Mouse (Mus musculus): ENCODE measurements around the gene Shisa2. TPM values are rescaled to one million over a fixed set of nuclear protein-coding genes. Genes with fewer than 3 reads are reported as not detected.

The Shisa2 gene
- 3.0 and 3.6 TPM in 2 replicates for polyA plus RNA-seq (2016; fragmentation: Nextera tagmentation; extraction: Ambion mirVana)

DNA sequence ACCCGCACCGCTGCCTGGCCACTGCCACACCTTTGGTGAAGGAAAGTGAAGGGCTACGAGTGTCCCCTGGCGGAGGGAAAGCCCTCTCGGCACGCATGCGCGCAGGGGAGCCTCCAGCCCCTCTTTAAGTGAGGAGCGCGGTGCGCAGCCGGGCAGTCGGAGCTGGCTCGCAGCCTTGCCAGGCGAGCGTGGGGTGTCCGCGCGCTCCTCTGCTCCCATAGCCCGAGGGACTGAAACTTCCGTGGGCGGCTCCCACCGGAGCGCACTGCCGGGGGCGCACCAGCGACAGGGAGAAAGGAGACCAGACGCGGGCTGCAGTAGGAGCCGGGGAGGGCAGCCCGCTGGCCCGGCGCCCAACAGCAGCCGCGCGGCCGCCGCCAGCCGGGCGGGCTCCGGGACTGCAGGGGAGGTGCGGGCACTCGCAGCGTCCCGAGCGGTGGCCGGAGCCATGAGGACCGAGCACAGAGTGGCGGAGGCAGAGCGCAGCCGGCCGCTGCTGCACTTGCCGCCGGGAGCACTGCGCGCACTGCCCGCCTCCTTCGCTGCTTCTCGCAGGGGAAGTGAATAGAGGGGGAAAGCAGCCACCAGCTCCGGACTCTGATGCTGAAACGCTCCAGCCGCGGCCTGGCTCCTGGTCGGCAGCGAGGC, at the start of gene Shisa2:
Gene Shisa2, plus strand, starts transcription at position 151 of the 648 bp plus-strand sequence.
- peaks cover 47% of the 10 kb centered on the region for H3K27me3 ChIP-seq (replicated peaks)
- peak within 1 kb of the TSS; percentile 67 for H3K4me2 ChIP-seq
- H3K4me3 ChIP-seq = peak within 1 kb of the TSS; percentile 55
- WGBS (ENCODE audit: insufficient replicate concordance) = under 1% methylated on average over 64 of the region's 65 CpGs
- no peaks in the 10 kb centered on the region for H3K9me3 ChIP-seq (replicated peaks)
- H3K4me1 ChIP-seq = no peaks in the 10 kb centered on the region
- no peak within 1 kb of the TSS for H3K27ac ChIP-seq
- no peaks in the 10 kb centered on the region for H3K36me3 ChIP-seq
- peak; percentile 64 for ATAC-seq
- H3K9ac ChIP-seq = peak within 1 kb of the TSS; percentile 38

DNA sequence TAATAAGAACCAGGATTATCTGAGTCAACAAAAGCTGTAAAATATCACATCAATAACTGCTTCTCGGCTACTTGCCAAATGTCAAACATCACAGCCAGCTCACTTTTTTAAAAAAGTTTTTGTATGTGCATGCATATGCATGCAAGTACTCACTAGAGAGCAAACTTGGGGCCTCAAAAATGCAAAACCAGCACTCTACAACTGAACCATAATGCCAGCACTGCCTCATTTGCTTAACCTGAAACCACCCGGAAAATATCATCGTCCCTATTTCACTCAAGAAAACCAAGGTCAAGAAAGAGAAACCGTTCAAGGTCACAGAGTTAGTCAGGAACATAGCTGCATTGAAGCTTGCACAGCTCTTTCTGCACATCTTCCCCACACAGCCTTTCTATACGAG, 48.7 kb upstream of the Shisa2 start:
- 85% methylated on average over 5 of the region's 5 CpGs for WGBS (ENCODE audit: insufficient replicate concordance)
- no peaks in the 10 kb centered on the region for H3K4me1 ChIP-seq
- no peak overlapping the region for H3K4me3 ChIP-seq
- no peaks in the 10 kb centered on the region for H3K27me3 ChIP-seq (replicated peaks)
- H3K36me3 ChIP-seq = peaks cover 45% of the 10 kb centered on the region
- no peak overlapping the region for H3K4me2 ChIP-seq
- no peak for ATAC-seq
- H3K27ac ChIP-seq = no peak overlapping the region
- no peak overlapping the region for H3K9ac ChIP-seq
- H3K9me3 ChIP-seq (replicated peaks) = no peaks in the 10 kb centered on the region

DNA sequence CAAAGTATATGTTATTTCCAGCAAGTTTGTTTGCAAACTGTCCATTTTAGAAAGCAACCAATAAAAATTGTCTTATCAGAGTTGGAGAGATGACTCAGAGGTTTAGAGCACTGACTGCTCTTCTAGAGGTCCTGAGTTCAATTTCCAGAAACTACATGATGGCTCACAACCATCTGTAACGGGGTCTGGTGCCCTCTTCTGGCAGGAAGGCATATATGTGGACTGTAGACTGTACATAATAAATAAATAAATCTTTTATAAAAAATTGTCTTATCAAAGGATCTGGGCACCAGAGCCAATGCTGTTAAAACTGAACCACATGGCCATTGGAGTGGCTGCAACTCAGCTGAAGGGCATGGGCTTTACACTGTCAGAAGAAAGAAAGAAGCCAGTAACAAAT, 34.5 kb upstream of the Shisa2 start:
- Histone ChIP-seq H3K27me3 (replicated peaks) (no peaks in the 10 kb centered on the region), H3K4me1 (no peaks in the 10 kb centered on the region), H3K9ac (no peak overlapping the region), H3K4me2 (no peak overlapping the region), H3K27ac (no peak overlapping the region), H3K4me3 (no peak overlapping the region), H3K36me3 (peaks cover 76% of the 10 kb centered on the region), H3K9me3 (replicated peaks) (no peaks in the 10 kb centered on the region)
- 80% methylated on average over 1 of the region's 1 CpGs for WGBS (ENCODE audit: insufficient replicate concordance)
- no peak for ATAC-seq

DNA sequence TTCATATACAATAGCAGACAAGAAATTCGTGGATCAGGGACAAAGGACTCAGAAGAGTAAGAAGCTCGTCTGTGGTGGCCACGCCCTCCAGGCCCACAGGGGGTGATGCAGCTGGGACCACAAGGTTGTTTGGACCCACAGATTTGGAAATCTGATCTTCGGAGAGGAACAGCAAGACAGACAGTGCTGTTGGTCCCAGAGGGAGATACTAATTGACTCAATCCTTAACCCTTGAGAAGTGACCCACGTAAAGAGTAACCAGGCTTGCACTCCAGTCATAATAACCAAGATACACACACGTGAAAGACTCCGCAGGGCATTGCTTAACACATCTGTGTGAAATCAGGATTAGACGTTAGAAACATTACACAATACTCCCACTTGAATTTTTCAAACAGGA, 33.2 kb upstream of the Shisa2 start:
- H3K36me3 ChIP-seq = peaks cover 66% of the 10 kb centered on the region
- no peak overlapping the region for H3K27ac ChIP-seq
- peaks cover 5% of the 10 kb centered on the region for H3K4me1 ChIP-seq
- H3K9me3 ChIP-seq (replicated peaks) = no peaks in the 10 kb centered on the region
- no peak overlapping the region for H3K9ac ChIP-seq
- 71% methylated on average over 8 of the region's 8 CpGs for WGBS (ENCODE audit: insufficient replicate concordance)
- no peaks in the 10 kb centered on the region for H3K27me3 ChIP-seq (replicated peaks)
- no peak overlapping the region for H3K4me3 ChIP-seq
- H3K4me2 ChIP-seq = no peak overlapping the region
- ATAC-seq = no peak

DNA sequence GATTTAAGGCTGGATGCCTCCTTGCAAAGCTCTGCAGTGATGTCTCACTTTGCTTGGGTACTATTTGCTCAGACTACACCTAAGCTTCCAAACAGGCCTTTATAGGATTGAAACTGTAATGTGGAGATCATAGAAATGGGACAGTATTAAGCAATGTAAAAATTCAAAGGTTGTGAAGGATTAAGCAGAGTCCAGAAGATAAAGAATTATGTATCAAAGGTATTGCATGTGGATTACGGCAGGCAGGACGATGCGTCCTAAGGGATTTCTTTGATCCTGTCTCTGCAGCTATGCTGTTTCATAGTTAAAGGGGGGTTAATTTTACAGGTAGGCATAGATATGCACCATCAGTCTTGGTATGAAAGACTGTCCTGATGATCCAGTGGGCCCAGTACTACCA, 32.5 kb upstream of the Shisa2 start:
- H3K9me3 ChIP-seq (replicated peaks) = no peaks in the 10 kb centered on the region

DNA sequence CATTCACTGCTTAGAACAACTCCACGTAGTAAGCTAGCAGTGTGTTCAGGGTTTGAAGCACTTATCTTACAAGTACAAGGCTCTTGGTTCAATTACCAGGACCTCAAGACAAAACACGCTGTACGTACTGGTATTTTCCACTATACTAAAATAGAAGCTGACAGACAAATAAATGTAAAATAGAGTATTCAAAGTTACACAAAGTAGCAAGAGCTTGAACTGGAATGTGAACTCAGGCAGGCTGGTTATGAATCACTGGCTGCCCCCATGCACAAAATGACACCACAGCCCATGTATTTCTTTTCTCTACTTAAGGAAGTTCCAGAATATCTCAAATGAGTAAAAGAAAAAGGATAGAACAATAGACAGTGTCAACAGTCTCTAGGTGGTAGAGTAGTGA, 30.1 kb upstream of the Shisa2 start:
- no peak overlapping the region for H3K27ac ChIP-seq
- H3K27me3 ChIP-seq (replicated peaks) = no peaks in the 10 kb centered on the region
- H3K4me2 ChIP-seq = no peak overlapping the region
- ATAC-seq = no peak
- 85% methylated on average over 3 of the region's 3 CpGs for whole genome bisulfite sequencing (ENCODE audit: insufficient replicate concordance)
- H3K4me3 ChIP-seq = no peak overlapping the region
- H3K36me3 ChIP-seq = peaks cover 42% of the 10 kb centered on the region
- no peaks in the 10 kb centered on the region for H3K9me3 ChIP-seq (replicated peaks)
- H3K9ac ChIP-seq = no peak overlapping the region
- peaks cover 14% of the 10 kb centered on the region for H3K4me1 ChIP-seq

More for the DNA sequence above, 32.5 kb upstream of the Shisa2 start:
- Histone ChIP-seq H3K4me1 (peaks cover 9% of the 10 kb centered on the region), H3K4me2 (no peak overlapping the region), H3K4me3 (no peak overlapping the region), H3K36me3 (peaks cover 62% of the 10 kb centered on the region), H3K9ac (no peak overlapping the region), H3K27me3 (replicated peaks) (no peaks in the 10 kb centered on the region), H3K27ac (no peak overlapping the region)
- 92% methylated on average over 3 of the region's 3 CpGs for WGBS (ENCODE audit: insufficient replicate concordance)
- ATAC-seq = no peak

DNA sequence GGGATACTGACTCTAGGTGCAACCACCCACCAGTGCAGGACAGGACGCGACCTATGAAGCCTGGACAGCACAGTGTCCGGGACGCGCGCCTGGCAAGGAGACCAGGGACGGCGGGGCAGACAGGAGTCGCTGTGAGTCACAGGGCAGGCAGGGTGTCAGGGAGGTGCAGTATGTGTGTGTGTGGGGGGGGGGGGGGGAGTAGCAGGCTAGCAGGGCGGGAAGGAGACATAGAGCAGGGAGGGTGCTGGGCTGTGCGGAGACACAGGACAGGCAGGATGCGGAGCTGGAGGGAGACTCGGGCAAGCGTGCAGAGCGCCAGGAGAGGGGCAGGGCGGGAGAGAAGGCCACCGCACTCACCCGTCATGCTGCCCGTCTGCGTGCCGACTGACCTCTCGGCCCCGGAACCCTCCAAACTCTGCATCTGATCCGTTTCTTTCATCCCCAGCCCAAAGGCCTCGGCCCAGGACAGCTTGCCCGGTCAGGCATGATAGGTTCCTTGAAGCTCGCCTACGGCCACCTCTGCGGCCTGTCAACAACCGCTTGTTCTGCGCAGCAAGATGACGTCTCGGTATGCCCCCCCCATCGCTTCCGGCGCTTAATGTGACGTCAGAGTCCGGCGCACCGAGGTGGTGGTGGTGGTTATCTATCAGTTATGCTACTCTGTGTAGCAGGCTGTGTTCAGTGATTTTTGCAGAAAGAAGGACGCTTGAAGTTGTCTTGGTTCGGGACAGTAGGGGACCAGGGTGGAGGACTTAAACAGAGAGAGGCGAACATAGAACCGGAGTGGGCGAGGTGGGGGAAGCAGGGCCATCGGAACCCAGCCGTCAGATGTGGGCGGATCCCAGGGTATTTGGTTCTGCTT, 27.5 kb upstream of the Shisa2 start, which contains the start of gene Cdadc1:
Gene Cdadc1, minus strand, starts transcription at position 562 of the 862 bp plus-strand sequence.
- peak within 1 kb of the TSS; percentile 78 for H3K9ac ChIP-seq
- H3K9me3 ChIP-seq (replicated peaks) = no peaks in the 10 kb centered on the region
- peaks cover 22% of the 10 kb centered on the region; the same call in 1 of the 2 replicates for H3K36me3 ChIP-seq
- H3K4me3 ChIP-seq = peak within 1 kb of the TSS; percentile 93
- peak within 1 kb of the TSS; percentile 89 for H3K4me2 ChIP-seq
- H3K27me3 ChIP-seq (replicated peaks) = peaks cover 2% of the 10 kb centered on the region; the same call in 1 of the 2 replicates
- H3K27ac ChIP-seq = peak within 1 kb of the TSS; percentile 74
- H3K4me1 ChIP-seq = peaks cover 14% of the 10 kb centered on the region
- WGBS (ENCODE audit: insufficient replicate concordance) = under 1% methylated on average over 44 of the region's 48 CpGs
- peak; percentile 94 for ATAC-seq

DNA sequence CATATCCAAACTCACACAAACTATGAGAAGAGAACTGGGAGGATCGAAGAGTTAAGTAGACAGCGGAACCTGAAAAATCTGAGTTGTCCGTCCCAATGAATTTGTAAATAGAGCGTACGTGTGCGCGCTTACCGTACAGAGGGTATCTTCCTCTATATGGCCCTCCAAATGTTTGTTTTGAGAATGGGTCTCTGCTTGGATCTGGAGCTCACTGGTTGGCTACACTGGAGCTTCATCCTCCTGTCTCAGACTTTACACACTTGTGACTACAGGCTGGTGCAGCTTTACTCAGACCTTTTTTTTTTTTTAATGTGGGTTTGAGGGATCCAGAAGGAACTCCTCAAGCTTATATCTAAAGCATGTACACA, 26.9 kb upstream of the Shisa2 start:
- Histone ChIP-seq H3K9me3 (replicated peaks) (no peaks in the 10 kb centered on the region), H3K27ac (peak overlapping the region; percentile 74), H3K4me3 (peak overlapping the region; percentile 93), H3K27me3 (replicated peaks) (peaks cover 8% of the 10 kb centered on the region; the same call in 1 of the 2 replicates), H3K4me1 (peaks cover 14% of the 10 kb centered on the region), H3K36me3 (peaks cover 18% of the 10 kb centered on the region; the same call in 1 of the 2 replicates), H3K9ac (peak overlapping the region; percentile 78), H3K4me2 (peak overlapping the region; percentile 89)
- WGBS (ENCODE audit: insufficient replicate concordance) = 4% methylated on average over 8 of the region's 8 CpGs
- peak; percentile 29; the same call in 1 of the 2 replicates for ATAC-seq

DNA sequence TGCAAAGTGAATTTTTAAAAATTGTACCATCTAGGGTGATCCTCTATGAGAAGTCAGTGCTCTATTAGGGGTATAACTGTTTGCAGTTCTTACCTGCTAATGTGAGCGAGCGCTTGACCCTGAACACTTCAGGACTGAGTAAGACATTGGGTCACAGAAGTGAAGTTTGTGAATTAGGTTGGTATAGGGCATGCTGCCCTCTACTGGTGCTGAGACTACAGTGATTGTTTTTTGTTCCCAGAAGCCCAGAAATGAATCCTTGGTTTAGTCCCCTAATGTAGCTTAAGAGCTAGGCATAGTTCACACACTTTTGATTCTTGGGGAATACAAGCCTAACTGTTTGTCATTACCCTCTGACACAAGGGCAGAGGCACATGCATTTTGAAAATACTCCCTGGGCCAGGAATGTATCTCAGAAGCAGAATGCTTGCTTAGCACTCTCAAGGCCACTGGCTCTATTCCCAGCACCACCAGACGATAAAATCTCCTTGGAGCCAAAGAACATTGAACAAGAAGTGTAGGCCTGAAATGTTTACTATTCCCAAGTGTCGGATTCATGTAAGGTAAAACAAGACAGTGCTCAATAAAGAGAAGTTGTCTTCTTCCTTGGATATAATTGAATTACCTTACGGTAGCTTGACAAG, 21.0 kb upstream of the Shisa2 start:
- H3K27ac ChIP-seq = no peak overlapping the region
- no peak overlapping the region for H3K4me3 ChIP-seq
- 49% methylated on average over 5 of the region's 5 CpGs for WGBS (ENCODE audit: insufficient replicate concordance)
- no peaks in the 10 kb centered on the region for H3K9me3 ChIP-seq (replicated peaks)
- no peak overlapping the region for H3K9ac ChIP-seq
- H3K36me3 ChIP-seq = no peaks in the 10 kb centered on the region
- peaks cover 11% of the 10 kb centered on the region; the same call in 1 of the 2 replicates for H3K27me3 ChIP-seq (replicated peaks)
- no peak overlapping the region for H3K4me2 ChIP-seq
- no peak for ATAC-seq
- peaks cover 3% of the 10 kb centered on the region; the same call in 1 of the 2 replicates for H3K4me1 ChIP-seq

DNA sequence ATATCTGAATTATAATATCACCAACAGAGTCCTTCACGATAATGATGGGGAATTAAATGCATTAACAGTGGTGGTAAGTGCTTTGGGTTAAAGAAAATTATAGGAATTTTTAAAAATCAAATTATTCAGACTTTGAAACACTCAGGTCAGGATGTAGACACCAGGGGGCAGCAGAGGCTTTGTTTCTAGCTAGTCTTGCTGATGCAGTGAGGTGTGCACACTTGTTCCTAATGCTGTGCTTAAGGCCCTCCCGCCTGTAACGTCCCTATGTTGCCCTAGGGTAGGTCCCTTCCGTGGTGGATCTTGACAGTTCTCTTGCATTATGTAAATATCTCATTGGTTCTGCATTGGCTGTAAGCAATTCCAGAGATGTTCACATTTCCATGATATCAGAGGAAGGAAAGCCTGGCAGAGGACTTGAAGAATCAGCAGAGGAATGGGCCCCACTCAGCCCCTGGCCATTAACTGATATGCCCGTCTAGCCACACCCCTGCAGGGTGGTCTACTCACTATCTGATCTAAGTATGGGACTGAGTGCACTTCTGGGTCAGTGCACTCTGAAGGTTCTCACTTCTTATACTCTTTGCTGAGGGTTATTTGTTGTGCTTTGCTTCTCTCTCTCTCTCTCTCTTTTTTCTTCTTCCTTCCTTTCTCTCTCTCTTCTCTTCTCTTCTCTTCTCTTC, 19.3 kb upstream of the Shisa2 start:
- Histone ChIP-seq H3K9me3 (replicated peaks) (no peaks in the 10 kb centered on the region), H3K36me3 (no peaks in the 10 kb centered on the region), H3K4me3 (no peak overlapping the region), H3K27me3 (replicated peaks) (peaks cover 11% of the 10 kb centered on the region; the same call in 1 of the 2 replicates), H3K9ac (no peak overlapping the region), H3K4me2 (no peak overlapping the region), H3K4me1 (peaks cover 3% of the 10 kb centered on the region; the same call in 1 of the 2 replicates), H3K27ac (no peak overlapping the region)
- ATAC-seq = no peak
- WGBS (ENCODE audit: insufficient replicate concordance) = 7% methylated on average over 5 of the region's 5 CpGs

DNA sequence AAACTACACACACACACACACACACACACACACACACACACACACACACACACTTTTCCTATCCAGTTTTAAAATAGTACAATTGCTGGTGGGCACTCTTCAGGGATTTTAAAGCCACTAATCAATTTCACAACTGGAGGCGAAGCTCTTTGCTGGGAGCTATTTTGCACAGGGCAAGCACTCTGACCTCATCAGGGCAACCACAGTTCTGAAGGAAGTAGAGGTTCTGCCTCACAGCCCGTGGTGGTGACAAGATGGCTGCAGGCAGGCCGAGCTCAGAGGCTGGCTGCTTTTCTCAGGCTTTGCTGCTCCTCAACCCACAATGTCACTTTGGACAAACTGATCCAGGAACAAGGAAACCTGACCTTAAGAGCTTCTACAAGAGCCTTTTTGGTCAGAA, 18.1 kb upstream of the Shisa2 start:
- 31% methylated on average over 3 of the region's 3 CpGs for WGBS (ENCODE audit: insufficient replicate concordance)
- Histone ChIP-seq H3K4me3 (no peak overlapping the region), H3K27me3 (replicated peaks) (peaks cover 11% of the 10 kb centered on the region; the same call in 1 of the 2 replicates), H3K4me2 (no peak overlapping the region), H3K9ac (no peak overlapping the region), H3K27ac (no peak overlapping the region), H3K9me3 (replicated peaks) (no peaks in the 10 kb centered on the region), H3K4me1 (peaks cover 3% of the 10 kb centered on the region; the same call in 1 of the 2 replicates), H3K36me3 (no peaks in the 10 kb centered on the region)
- ATAC-seq = no peak
